Mouse (Mus musculus): Measurements from ENCODE around the gene Dap.

The Dap gene

GRCm38 (mm10) chr15:31224135-31224761 is at the start of gene Dap:
TSS of gene Dap (plus strand) at chr15:31224314.
- DNase-seq (ENCODE audit: low read depth, low spot score), result peak; percentile 84

DNA sequence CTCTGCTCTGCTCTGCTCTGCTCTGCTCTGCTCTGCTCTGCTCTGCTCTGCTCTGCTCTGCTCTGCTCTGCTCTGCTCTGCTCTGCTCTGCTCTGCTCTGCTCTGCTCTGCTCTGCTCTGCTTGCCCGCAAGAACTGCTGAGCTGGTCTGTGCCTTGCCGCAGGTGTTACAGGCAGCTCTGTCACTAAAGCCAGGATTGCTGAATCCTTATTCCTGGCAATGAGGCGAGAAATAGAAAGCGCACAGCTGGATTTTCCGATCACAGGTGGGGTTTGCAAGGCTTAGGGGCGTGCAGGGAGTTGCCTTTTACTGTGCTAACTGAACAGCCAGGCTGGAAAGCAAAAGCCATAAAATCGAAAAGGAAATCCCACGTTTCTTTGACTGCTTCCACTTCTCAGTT is 47.5 kb upstream of the Dap start:
- DNase-seq (ENCODE audit: low read depth, low spot score), result no peak

- DNase-seq (ENCODE audit: low read depth, low spot score), result no peak
These were observed 39.3 kb upstream of the Dap start for GRCm38 (mm10) chr15:31184651-31185443.

- no peak for DNase-seq (ENCODE audit: low read depth, low spot score)
These were observed 38.6 kb upstream of the Dap start for GRCm38 (mm10) chr15:31185506-31185905.

GRCm38 (mm10) chr15:31186371-31186901 is 37.7 kb upstream of the Dap start:
- DNase-seq (ENCODE audit: low read depth, low spot score), result no peak

- no peak for DNase-seq (ENCODE audit: low read depth, low spot score)
These were observed 31.6 kb upstream of the Dap start for GRCm38 (mm10) chr15:31192563-31192962.

GRCm38 (mm10) chr15:31195776-31196175 is 28.3 kb upstream of the Dap start:
- DNase-seq (ENCODE audit: low read depth, low spot score), result no peak

- no peak for DNase-seq (ENCODE audit: low read depth, low spot score)
These were observed 16.6 kb upstream of the Dap start for GRCm38 (mm10) chr15:31207346-31208093.

DNA sequence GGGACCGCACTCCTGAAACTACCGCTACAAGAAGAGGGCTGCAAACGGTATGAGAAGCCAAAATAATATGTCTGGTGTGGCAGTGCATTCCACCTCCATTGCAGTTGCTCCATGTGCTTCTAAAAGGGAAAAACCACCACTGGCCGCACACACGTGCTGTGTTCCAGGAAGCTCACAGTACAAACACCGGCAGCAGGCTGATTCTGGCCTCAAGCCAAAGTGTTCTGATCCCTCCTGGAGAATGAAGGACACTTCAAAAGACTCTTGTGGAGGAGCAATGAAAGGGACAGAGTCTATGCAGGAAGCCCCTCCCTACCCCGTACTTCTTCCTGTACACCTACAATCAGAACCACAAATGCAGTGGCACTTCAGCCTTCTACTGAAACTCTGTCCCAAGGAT is 12.2 kb upstream of the Dap start:
- DNase-seq (ENCODE audit: low read depth, low spot score), result no peak

- DNase-seq (ENCODE audit: low read depth, low spot score), result no peak
These were observed 10.4 kb upstream of the Dap start for GRCm38 (mm10) chr15:31213619-31214270.

DNA sequence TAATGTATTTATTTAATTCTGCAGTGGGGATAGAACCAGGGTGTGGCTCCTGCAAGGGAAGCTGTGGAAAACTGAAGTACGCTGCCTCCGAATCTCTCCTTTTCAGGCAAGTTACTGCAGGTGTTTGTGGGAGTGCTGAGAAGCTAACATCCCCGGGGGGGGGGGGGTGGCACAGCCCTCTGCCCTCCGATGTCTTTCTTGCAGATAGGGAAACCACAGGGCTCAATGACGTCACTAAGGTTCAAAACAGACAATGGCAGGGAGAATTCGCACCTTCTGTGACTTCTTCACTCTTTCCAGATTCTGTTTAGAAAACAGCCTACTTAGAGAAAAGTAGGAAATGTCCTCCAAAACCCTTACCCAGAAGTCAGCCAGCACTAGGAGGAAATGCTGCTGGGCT is 1.9 kb upstream of the Dap start:
- DNase-seq (ENCODE audit: low read depth, low spot score), result no peak

- DNase-seq (ENCODE audit: low read depth, low spot score), result no peak
These were observed 449 bp upstream of the Dap start for GRCm38 (mm10) chr15:31223596-31224134.

DNA sequence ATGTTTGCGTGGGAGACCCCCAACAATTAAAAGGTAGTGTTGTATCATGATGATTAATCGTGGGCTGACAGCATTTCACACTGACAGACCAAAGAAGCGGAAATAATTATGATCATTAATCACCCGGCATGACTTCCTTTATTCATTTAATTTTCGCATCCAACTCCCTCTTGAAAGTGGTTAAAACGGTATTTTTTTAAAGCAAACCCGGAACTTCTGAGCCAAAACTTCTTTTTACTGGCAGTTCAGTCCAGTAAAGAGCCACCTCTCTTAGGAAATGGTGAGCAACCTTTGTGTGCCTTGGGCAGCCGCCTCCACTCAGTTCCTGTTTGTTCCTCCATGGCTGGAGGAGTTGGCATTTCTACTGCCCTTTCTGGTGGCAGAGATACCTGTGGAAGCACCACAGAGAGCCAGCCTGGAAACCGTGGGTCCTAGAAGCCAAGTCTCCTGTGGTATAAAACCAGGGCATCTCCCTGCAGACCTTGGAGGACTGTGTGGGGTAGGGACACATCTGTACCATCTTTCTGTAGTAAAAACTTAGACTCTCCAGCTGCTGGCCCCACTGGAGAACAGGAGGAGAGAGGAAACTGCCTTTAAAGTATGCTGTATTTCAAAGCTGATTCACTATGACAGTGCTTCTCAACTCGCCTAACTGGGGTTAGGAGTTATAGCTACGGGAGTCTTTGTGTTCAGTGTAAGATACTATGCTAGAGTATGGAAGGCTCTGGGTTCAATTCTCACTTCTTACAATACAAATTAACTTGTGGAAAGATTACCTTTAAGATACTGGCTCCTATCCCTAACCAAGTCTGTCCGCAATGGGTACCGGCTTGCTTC is 910 bp downstream of the Dap start:
- no peak for DNase-seq (ENCODE audit: low read depth, low spot score)

DNA sequence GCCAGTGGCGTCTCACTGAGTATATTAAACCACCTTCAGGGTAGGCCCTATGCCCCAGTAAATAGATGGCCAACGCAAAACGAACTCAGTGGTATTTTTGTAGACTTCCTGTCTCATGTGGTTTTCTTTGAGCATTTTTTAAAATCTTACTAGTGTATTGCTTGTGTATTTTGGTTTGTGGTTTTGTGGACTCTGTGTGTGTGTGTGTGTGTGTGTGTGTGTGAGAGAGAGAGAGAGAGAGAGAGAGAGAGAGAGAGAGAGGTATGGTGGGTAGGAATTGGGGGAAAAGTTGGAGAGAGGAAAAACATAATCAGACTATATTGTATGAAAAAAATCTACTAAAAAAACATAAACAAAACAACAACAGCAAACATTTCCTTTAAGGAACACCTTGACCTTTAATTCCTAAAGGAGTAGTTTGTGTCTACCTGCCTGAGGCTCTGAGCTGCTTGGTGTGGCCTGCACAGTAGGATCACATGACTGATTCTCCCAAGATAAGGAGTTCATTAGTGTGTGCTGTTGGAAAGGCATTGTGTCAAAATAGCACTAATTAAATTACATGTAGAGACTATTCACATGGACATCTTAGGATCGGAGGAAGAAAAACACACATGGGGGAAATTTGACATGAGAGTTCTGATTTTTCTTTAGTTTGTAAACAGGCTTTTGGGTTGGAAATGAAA is 1.7 kb downstream of the Dap start:
- no peak for DNase-seq (ENCODE audit: low read depth, low spot score)

- DNase-seq (ENCODE audit: low read depth, low spot score), result no peak
These were observed 2.4 kb downstream of the Dap start for GRCm38 (mm10) chr15:31226464-31226863.

DNA sequence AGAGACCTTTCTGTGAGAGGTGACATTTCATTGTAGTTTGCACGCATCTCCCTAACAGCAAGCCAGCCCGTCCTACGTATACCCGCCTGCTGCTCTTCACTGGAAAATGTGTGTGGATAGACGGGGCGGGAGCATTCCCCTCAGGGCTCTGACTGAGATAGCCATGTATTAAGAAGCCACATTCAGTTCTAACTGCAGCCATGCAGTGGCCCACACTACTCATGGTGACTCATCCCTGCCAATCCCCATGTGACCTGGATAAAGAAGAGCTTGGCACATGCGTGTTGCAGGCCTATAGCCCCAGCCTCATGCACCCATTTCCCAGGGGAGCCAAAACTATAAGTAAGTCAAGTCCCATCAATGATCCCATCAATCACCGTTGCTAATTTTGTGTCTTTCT is 3.7 kb downstream of the Dap start:
- no peak for DNase-seq (ENCODE audit: low read depth, low spot score)

- no peak for DNase-seq (ENCODE audit: low read depth, low spot score)
These were observed 8.9 kb downstream of the Dap start for GRCm38 (mm10) chr15:31233006-31233405.

GRCm38 (mm10) chr15:31235794-31236548 is 11.9 kb downstream of the Dap start:
- no peak for DNase-seq (ENCODE audit: low read depth, low spot score)

DNA sequence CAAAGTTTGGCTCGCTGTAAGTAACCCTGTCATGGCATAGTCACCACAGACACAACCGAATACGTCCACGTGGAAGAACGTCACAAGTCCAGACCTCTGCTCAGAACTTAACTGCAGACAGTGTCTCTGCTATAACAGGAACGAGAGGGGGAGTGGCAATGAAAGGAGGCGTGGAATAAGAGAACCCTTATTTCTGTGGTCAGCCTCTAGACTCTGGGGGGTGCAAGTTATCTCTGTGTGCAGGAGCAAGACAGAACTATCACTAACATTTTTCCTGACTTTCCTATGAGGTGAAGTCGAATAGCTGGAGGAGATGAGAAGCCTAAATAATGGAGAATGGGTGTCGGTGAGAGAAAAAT is 12.4 kb downstream of the Dap start:
- no peak for DNase-seq (ENCODE audit: low read depth, low spot score)
